Mouse (Mus musculus) thymus, adult 2 months (tissue): ENCODE data around the gene Sphkap. TPM values are rescaled to one million over a fixed set of nuclear protein-coding genes. Genes with fewer than 3 reads are reported as not detected.

Experiments
- DNase-seq: peaks from one replicate; pipeline ENCODE4 v3.0.0; 2021
- H3K27ac ChIP-seq: fragments of 200-500 bp; 2 replicates; pipeline ENCODE4 v1.5.1; 2012; ENCODE audit warnings: low read length, control low read depth; ENCODE audit not compliant: control insufficient read depth, insufficient read depth
- H3K27me3 ChIP-seq: fragments of 200-500 bp; 2 replicates; pipeline ENCODE4 v1.6.1; 2012; ENCODE audit warnings: mild to moderate bottlenecking, low read length, moderate library complexity, mixed read lengths; ENCODE audit not compliant: control insufficient read depth, insufficient read depth
- H3K36me3 ChIP-seq: fragments of 200-500 bp; 2 replicates; pipeline ENCODE4 v1.6.1; 2012; ENCODE audit warnings: mild to moderate bottlenecking, low read length, moderate library complexity; ENCODE audit not compliant: control insufficient read depth, insufficient read depth
- H3K4me1 ChIP-seq: fragments of 200-500 bp; replicated peaks from 2 replicates; pipeline ENCODE4 v1.6.1; 2012; ENCODE audit warnings: low read length; ENCODE audit not compliant: control insufficient read depth, insufficient read depth
- H3K4me3 ChIP-seq: fragments of 200-500 bp; 2 replicates; pipeline ENCODE4 v1.5.1; 2012; ENCODE audit warnings: mild to moderate bottlenecking, low read length, control low read depth, moderate library complexity; ENCODE audit not compliant: control insufficient read depth, insufficient read depth
- CTCF ChIP-seq: fragments of 200-500 bp; IDR thresholded peaks from 2 replicates; pipeline ENCODE4 v1.5.1; 2012; ENCODE audit warnings: mild to moderate bottlenecking, control low read depth, low read length, moderate library complexity, borderline replicate concordance; ENCODE audit not compliant: control insufficient read depth, poor library complexity, insufficient read depth; ENCODE audit errors: extremely low read depth
- POLR2A ChIP-seq: fragments of 200-500 bp; IDR thresholded peaks from 2 replicates; pipeline ENCODE4 v1.6.1; 2012; ENCODE audit warnings: mild to moderate bottlenecking, low read length, control low read depth, moderate library complexity; ENCODE audit not compliant: control insufficient read depth, poor library complexity, insufficient read depth; ENCODE audit errors: extremely low read depth
- WGBS: fragments of 180-500 bp; shearing (Covaris S2); methylation state at CpG from one replicate; pipeline ENCODE4 v1.1.7; 2018; 5-methylcytosine and 5-hydroxymethylcytosine counted together
- polyA plus RNA-seq: library from polyadenylated mRNA; depleted of rRNA; stranded (reverse); fragments of >200 nt; gene quantifications from 2 replicates; pipeline ENCODE4 v1.2.3, GENCODE M21; 2012; rRNA removed

Sphkap gene
- polyA plus RNA-seq, 1 experiment = 0.13 TPM

GRCm38 (mm10) chr1:83248235-83248746 lies 159.7 kb downstream of the Sphkap start:
- WGBS = 79% methylated on average over 1 of the region's 1 CpGs
- Histone ChIP-seq H3K4me3 (no peak overlapping the region), H3K4me1 (no peaks in the 10 kb centered on the region), H3K27me3 (no peaks in the 10 kb centered on the region), H3K27ac (no peak overlapping the region), H3K36me3 (no peaks in the 10 kb centered on the region)
- DNase-seq = no peak
- no peak for TF ChIP-seq POLR2A
- no peak for TF ChIP-seq CTCF

GRCm38 (mm10) chr1:83227946-83228345 lies 180.1 kb downstream of the Sphkap start:
- DNase-seq = no peak
- TF ChIP-seq CTCF (no peak), POLR2A (no peak)
- 89% methylated on average over 3 of the region's 3 CpGs for WGBS
- Histone ChIP-seq H3K4me1 (no peaks in the 10 kb centered on the region), H3K36me3 (no peaks in the 10 kb centered on the region), H3K27ac (no peak overlapping the region), H3K4me3 (no peak overlapping the region), H3K27me3 (no peaks in the 10 kb centered on the region)

GRCm38 (mm10) chr1:83224423-83224960 lies 183.5 kb downstream of the Sphkap start:
- H3K27ac ChIP-seq = no peak overlapping the region
- H3K4me3 ChIP-seq = no peak overlapping the region
- no peaks in the 10 kb centered on the region for H3K27me3 ChIP-seq
- no peak for DNase-seq
- H3K36me3 ChIP-seq = no peaks in the 10 kb centered on the region
- no peaks in the 10 kb centered on the region for H3K4me1 ChIP-seq
- TF ChIP-seq POLR2A (no peak), CTCF (no peak)

- WGBS = 79% methylated on average over 1 of the region's 1 CpGs
- H3K36me3 ChIP-seq = no peaks in the 10 kb centered on the region
- H3K27ac ChIP-seq = no peak overlapping the region
- no peak overlapping the region for H3K4me3 ChIP-seq
- no peaks in the 10 kb centered on the region for H3K4me1 ChIP-seq
- H3K27me3 ChIP-seq = no peaks in the 10 kb centered on the region
- no peak for DNase-seq
- TF ChIP-seq CTCF = no peak
- no peak for TF ChIP-seq POLR2A
These were observed 184.9 kb downstream of the Sphkap start for GRCm38 (mm10) chr1:83223072-83223471.

- Histone ChIP-seq H3K4me3 (no peak overlapping the region), H3K27me3 (no peaks in the 10 kb centered on the region), H3K36me3 (no peaks in the 10 kb centered on the region), H3K4me1 (no peaks in the 10 kb centered on the region), H3K27ac (no peak overlapping the region)
- WGBS = 56% methylated on average over 1 of the region's 1 CpGs
- no peak for DNase-seq
- TF ChIP-seq CTCF = no peak
- no peak for TF ChIP-seq POLR2A
These were observed 189.7 kb downstream of the Sphkap start for GRCm38 (mm10) chr1:83218260-83218659.

GRCm38 (mm10) chr1:83209981-83210380 lies 198.0 kb downstream of the Sphkap start:
- H3K36me3 ChIP-seq = no peaks in the 10 kb centered on the region
- TF ChIP-seq CTCF = no peak
- TF ChIP-seq POLR2A = no peak
- H3K4me3 ChIP-seq = no peak overlapping the region
- WGBS = 72% methylated on average over 1 of the region's 1 CpGs
- H3K27ac ChIP-seq = no peak overlapping the region
- no peaks in the 10 kb centered on the region for H3K4me1 ChIP-seq
- no peak for DNase-seq
- no peaks in the 10 kb centered on the region for H3K27me3 ChIP-seq

Other genes with a start within 250 kb of the Sphkap start
- gene Daw1, start 248.4 kb downstream of the Sphkap start, polyA plus RNA-seq = not detected in 2 replicates